Mouse (Mus musculus): ENCODE results near the gene Pax5. TPM values are rescaled to one million over a fixed set of nuclear protein-coding genes. Genes with fewer than 3 reads are reported as not detected.

The Pax5 gene
- polyA plus RNA-seq, 1 experiment from 2014 or later, result 2.1 TPM

DNA sequence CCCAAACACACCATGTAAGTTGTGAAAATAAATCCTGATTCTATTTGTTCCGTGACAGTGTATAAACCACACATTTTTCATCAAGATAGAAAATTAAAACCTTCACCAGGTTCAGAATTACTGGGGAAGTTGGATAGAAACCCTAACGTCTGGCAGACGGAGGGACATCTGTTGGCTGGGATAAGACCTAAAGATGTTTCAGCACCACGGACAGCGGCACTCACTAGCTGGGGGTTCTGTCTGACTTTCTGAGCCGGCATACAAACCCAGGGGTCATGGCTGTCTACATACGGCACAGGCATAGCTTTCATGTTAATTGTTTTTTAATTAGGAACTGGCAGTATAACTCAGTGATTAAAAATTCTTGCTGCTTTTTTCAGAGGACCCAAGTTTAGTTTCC lies 198.6 kb downstream of the Pax5 start:
- Histone ChIP-seq H3K36me3 (no peaks in the 10 kb centered on the region), H3K4me3 (no peak overlapping the region), H3K9me3 (no peaks in the 10 kb centered on the region), H3K4me1 (replicated peaks) (peaks cover 31% of the 10 kb centered on the region), H3K4me2 (no peak overlapping the region), H3K27ac (replicated peaks) (no peak overlapping the region), H3K27me3 (0 out of 2 replicates have a peak, but pooled peaks cover 3% of the 10 kb centered on the region), H3K9ac (no peak overlapping the region)
- ATAC-seq (ENCODE audit: low FRiP score, low read depth), result no peak
- WGBS, result 11% methylated on average over 7 of the region's 7 CpGs

DNA sequence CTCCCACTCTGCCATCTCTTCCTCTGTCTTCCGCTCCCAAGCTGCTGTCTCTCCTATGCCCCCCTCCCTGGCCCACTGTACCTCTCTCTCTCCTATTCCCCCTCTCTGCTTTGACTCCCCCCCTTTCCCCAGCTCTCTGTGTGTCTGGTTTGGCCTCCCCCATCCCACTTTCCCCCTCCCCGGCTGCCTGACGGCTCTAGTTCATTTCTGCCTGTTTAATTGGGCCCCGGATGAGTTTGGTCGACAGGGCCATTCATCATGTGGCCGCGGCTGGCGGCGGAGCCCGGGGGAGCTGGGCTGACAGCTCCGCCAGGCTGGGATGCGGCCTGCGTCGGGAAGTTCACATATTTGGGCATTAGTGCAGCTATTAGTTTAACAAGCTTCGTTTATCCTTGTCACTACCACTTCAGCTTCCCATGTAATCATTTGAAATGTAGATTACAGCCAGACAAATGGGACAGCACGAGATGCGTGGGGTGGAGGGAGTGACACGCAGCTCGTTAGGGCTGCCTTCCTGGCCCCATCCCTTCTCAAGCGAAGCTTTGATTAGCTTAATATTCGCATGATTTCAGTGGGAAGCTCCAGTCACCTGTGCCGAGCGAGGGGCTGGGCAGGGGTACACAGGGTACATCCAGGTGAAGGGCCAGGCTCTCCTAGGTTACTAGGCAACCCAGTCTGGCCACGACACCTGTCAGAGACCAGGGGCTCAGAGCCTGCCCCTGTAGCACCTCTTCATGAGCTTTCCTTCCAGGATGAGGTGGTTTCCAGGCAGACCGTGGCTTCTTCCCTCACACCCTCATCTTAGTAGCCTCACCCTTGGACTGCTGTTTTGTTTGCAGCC lies 201.7 kb downstream of the Pax5 start:
- ATAC-seq (ENCODE audit: low FRiP score, low read depth), result peak; percentile 83
- WGBS, result 17% methylated on average over 25 of the region's 25 CpGs
- Histone ChIP-seq H3K36me3 (no peaks in the 10 kb centered on the region), H3K4me3 (no peak overlapping the region), H3K4me2 (peak overlapping the region; percentile 39), H3K4me1 (replicated peaks) (peaks cover 31% of the 10 kb centered on the region), H3K9me3 (no peaks in the 10 kb centered on the region), H3K27ac (replicated peaks) (peak overlapping the region; percentile 51), H3K27me3 (0 out of 2 replicates have a peak, but pooled peaks cover 3% of the 10 kb centered on the region), H3K9ac (no peak overlapping the region)

DNA sequence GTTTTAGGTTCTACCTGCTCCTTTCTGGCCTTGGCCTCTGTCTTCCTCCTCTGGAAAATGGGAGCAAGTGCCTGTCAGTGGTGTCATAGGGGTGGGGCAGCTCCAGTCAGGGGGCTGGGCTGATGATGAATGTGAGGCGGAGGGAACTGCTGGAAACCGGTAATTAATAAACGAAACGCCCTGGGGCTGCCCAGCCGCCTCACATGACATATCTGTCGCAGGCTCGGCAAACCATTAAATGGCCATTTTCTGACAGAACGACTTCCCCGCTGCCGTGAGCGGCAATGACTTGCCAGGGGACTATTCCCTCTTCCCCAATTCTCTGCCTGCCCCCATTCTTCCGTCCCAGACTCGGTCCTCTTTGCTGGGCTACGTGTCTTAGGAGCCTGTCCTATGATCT lies 202.4 kb downstream of the Pax5 start:
- H3K4me3 ChIP-seq, result no peak overlapping the region
- ATAC-seq (ENCODE audit: low FRiP score, low read depth), result no peak
- no peaks in the 10 kb centered on the region for H3K9me3 ChIP-seq
- 0 out of 2 replicates have a peak, but pooled peaks cover 3% of the 10 kb centered on the region for H3K27me3 ChIP-seq
- H3K36me3 ChIP-seq, result no peaks in the 10 kb centered on the region
- H3K4me1 ChIP-seq (replicated peaks), result peaks cover 31% of the 10 kb centered on the region
- peak overlapping the region; percentile 51 for H3K27ac ChIP-seq (replicated peaks)
- no peak overlapping the region for H3K9ac ChIP-seq
- WGBS, result 29% methylated on average over 14 of the region's 14 CpGs
- peak overlapping the region; percentile 39 for H3K4me2 ChIP-seq

DNA sequence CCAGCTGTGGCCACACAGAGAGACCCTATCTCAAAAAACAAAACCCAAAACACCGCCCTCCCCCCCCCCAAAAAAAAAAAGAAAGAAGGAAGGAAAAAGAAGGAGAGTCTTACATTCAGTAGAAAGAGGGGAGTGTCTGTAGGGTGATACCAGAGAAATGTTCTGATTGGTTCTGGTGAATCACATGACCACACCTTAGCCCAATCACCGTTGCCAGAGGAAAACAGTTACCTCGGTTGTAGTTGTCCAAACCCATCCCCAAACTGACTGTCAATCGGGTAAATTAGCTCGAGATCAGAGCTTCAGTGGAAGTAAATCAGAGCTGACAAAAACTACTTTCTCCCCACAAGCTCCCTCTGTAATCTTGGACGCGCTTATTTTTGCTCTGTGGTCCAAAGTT lies 205.3 kb downstream of the Pax5 start:
- Histone ChIP-seq H3K4me3 (no peak overlapping the region), H3K9me3 (no peaks in the 10 kb centered on the region), H3K27ac (replicated peaks) (no peak overlapping the region), H3K4me1 (replicated peaks) (peaks cover 24% of the 10 kb centered on the region), H3K36me3 (no peaks in the 10 kb centered on the region), H3K4me2 (no peak overlapping the region), H3K27me3 (0 out of 2 replicates have a peak, but pooled peaks cover 3% of the 10 kb centered on the region), H3K9ac (no peak overlapping the region)
- ATAC-seq (ENCODE audit: low FRiP score, low read depth), result no peak
- 82% methylated on average over 7 of the region's 7 CpGs for WGBS

DNA sequence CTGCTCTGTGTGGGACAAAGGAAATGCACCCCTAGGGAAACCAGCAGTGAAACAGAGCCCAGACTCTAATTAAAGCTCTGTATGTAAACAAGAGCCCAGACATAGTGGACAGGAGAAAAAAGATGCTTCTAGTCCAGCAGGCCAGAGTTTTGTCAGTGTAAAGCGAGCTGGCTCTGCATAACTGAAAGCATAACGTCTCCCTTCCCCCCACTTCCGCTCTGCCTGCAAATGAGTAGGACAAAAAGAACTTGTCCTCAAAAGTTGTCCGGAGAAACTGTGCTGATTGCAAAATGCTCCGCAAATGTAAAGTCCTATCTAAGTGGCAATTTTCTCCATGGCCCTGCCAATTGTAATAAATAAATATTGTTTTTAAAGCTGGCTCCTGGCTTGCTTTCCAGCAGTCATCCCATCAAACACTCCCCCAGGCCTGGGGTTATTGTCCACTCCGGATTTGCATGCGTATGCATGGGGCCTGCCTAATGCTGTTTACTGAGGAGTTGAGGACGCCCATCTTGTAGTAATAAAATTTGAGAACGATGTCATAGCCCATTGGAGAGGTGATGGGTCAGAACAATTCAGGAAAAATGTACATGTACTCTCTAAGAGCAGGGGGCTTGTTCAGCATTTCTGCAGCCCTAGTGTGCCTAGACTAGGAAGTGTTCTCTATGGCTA lies 208.0 kb downstream of the Pax5 start:
- Histone ChIP-seq H3K27me3 (no peaks in the 10 kb centered on the region), H3K36me3 (no peaks in the 10 kb centered on the region), H3K9me3 (no peaks in the 10 kb centered on the region), H3K27ac (replicated peaks) (no peak overlapping the region), H3K4me1 (replicated peaks) (no peaks in the 10 kb centered on the region), H3K4me2 (no peak overlapping the region), H3K4me3 (no peak overlapping the region), H3K9ac (no peak overlapping the region)
- WGBS, result 36% methylated on average over 9 of the region's 9 CpGs
- no peak for ATAC-seq (ENCODE audit: low FRiP score, low read depth)

DNA sequence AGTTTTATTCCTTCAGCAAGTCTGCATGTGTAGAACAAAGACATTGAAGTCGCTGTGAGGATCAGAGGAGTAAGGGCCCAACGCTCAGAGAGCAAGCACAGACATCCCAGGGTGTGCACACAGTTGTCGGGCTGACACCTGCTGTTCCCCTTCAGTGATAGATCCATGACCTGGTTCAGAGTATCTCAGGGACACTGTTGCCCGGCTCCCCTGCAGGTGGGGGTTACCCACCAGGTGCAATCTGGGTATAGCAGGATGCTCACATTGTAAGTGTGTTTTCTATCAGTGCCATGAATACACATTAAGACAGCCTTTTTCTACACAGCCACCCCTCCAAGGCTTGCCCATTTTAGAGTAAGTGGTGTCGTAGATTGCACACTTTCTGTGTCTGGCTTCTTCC lies 212.1 kb downstream of the Pax5 start:
- no peak for ATAC-seq (ENCODE audit: low FRiP score, low read depth)
- H3K27ac ChIP-seq (replicated peaks), result no peak overlapping the region
- 79% methylated on average over 5 of the region's 5 CpGs for WGBS
- no peak overlapping the region for H3K4me3 ChIP-seq
- no peaks in the 10 kb centered on the region for H3K4me1 ChIP-seq (replicated peaks)
- H3K36me3 ChIP-seq, result no peaks in the 10 kb centered on the region
- no peak overlapping the region for H3K9ac ChIP-seq
- no peak overlapping the region for H3K4me2 ChIP-seq
- no peaks in the 10 kb centered on the region for H3K9me3 ChIP-seq
- H3K27me3 ChIP-seq, result no peaks in the 10 kb centered on the region

DNA sequence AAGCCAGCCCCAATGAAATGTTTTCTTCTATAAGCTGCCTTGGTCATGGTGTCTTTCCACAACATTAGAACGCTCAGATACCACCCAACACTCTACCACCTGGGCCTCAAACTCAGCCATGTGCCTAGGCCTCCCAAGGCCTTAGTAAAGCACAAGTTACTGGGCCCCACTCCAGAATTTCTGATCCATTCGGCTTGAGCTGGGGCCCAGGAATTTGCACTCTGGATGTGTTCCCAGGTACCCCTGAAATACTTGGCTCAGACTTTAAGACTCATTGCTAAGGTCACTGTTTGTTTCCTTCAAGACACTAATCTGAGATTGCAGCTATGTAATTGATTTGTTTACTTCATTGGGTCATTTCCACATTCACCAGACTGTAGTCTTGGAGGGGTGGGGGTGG lies 214.5 kb downstream of the Pax5 start:
- H3K9me3 ChIP-seq, result no peaks in the 10 kb centered on the region
- H3K36me3 ChIP-seq, result no peaks in the 10 kb centered on the region
- WGBS, result 79% methylated on average over 2 of the region's 2 CpGs
- no peak for ATAC-seq (ENCODE audit: low FRiP score, low read depth)
- no peak overlapping the region for H3K9ac ChIP-seq
- no peak overlapping the region for H3K4me2 ChIP-seq
- H3K27me3 ChIP-seq, result no peaks in the 10 kb centered on the region
- no peak overlapping the region for H3K27ac ChIP-seq (replicated peaks)
- no peak overlapping the region for H3K4me3 ChIP-seq
- peaks cover 6% of the 10 kb centered on the region for H3K4me1 ChIP-seq (replicated peaks)

DNA sequence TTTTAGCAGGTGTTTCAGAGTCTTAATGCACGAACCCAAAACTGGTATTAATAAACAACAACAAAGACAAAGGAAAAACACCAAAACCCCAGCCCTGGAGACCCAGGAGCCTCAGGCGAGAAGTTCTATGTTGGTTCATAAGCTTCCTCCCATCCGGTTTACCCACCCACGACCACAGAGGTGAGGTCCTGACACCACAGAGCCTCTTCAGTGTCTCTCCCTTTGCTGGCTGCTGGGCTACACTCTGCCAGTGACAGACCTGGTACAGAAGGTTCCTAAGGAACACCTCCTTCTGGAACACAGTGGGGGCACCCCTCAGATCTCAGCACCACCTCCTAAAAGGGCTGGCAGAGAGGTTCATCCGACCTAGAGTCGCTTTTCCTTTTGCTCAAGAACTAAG lies 216.5 kb downstream of the Pax5 start:
- no peak for ATAC-seq (ENCODE audit: low FRiP score, low read depth)
- Histone ChIP-seq H3K4me1 (replicated peaks) (peaks cover 17% of the 10 kb centered on the region), H3K4me2 (no peak overlapping the region), H3K27me3 (no peaks in the 10 kb centered on the region), H3K9me3 (no peaks in the 10 kb centered on the region), H3K9ac (no peak overlapping the region), H3K36me3 (no peaks in the 10 kb centered on the region), H3K4me3 (no peak overlapping the region), H3K27ac (replicated peaks) (no peak overlapping the region)
- 80% methylated on average over 6 of the region's 6 CpGs for WGBS

DNA sequence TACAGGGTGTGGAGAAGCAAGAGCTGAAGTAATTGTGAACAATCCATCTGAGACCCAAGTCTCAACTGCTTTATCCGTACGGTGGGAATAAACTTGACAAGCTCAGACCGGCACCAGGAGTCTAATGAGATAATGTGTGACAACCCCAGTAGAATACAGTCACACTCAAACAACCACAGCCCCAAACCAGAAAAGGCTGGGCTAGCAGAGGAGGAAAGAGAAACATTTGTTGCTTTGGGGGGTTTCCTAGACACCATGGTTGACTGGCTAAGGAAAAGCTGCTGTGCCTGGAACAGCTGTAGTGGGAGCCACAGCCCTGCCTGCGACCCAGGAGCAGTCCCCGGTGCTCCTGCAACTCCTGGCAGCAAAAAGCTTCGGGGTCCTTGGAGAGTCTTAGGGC lies 219.4 kb downstream of the Pax5 start:
- Histone ChIP-seq H3K27ac (replicated peaks) (no peak overlapping the region), H3K36me3 (no peaks in the 10 kb centered on the region), H3K4me3 (no peak overlapping the region), H3K4me1 (replicated peaks) (peaks cover 24% of the 10 kb centered on the region), H3K9me3 (no peaks in the 10 kb centered on the region), H3K9ac (no peak overlapping the region), H3K27me3 (no peaks in the 10 kb centered on the region), H3K4me2 (no peak overlapping the region)
- peak; percentile 52; the same call in 1 of the 2 replicates for ATAC-seq (ENCODE audit: low FRiP score, low read depth)
- 57% methylated on average over 6 of the region's 6 CpGs for whole genome bisulfite sequencing

DNA sequence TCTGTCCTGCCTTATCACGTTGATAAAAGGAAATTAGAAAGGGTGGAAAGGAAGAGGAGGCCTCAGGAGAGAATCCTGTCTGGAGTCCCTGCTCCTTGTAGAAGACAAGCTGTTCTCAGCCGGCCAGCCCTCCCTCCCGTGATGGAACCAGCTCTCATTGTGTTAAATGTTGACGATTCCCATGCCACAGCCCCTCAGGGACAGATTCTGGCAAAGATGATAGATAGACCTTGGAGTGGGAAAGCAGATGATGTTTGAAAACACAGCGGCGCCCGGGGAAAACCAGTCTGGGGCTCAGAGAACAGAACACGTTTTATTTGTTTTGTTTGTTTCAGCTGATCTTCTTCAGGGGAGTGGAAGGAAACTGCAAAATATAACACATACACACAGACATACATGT lies 221.6 kb downstream of the Pax5 start:
- H3K4me3 ChIP-seq, result no peak overlapping the region

DNA sequence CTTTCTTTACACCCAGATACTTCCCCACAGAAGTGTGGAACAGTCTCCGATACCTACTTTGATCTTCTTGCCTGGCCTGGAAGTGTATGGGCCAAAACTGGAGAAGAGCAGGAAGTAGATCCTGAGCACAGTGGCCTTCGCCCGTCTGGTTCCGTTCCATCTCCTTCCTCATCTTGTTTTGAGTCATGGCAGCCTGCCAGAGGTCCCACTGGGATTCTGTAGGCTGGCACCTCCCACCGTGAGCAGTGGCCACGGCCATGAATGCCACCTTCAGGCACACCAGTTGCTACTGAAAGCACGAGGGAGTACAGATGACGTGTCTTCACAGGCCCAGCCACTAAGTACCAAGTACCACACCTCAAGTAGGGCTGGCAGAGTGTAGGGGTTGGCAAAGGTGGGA lies 222.1 kb downstream of the Pax5 start:
- Histone ChIP-seq H3K9me3 (no peaks in the 10 kb centered on the region), H3K9ac (no peak overlapping the region), H3K27me3 (no peaks in the 10 kb centered on the region), H3K4me3 (no peak overlapping the region), H3K27ac (replicated peaks) (0 out of 2 replicates have a peak overlapping the region, but pooled peaks have one; percentile 5), H3K4me1 (replicated peaks) (peaks cover 24% of the 10 kb centered on the region), H3K36me3 (no peaks in the 10 kb centered on the region), H3K4me2 (no peak overlapping the region)
- ATAC-seq (ENCODE audit: low FRiP score, low read depth), result no peak
- 41% methylated on average over 8 of the region's 8 CpGs for WGBS

More for the DNA sequence above, 221.6 kb downstream of the Pax5 start:
- no peaks in the 10 kb centered on the region for H3K9me3 ChIP-seq
- ATAC-seq (ENCODE audit: low FRiP score, low read depth), result no peak
- H3K36me3 ChIP-seq, result no peaks in the 10 kb centered on the region
- no peak overlapping the region for H3K4me2 ChIP-seq
- no peaks in the 10 kb centered on the region for H3K27me3 ChIP-seq
- no peak overlapping the region for H3K9ac ChIP-seq
- 0 out of 2 replicates have a peak overlapping the region, but pooled peaks have one; percentile 5 for H3K27ac ChIP-seq (replicated peaks)
- 24% methylated on average over 8 of the region's 8 CpGs for WGBS
- H3K4me1 ChIP-seq (replicated peaks), result peaks cover 24% of the 10 kb centered on the region

DNA sequence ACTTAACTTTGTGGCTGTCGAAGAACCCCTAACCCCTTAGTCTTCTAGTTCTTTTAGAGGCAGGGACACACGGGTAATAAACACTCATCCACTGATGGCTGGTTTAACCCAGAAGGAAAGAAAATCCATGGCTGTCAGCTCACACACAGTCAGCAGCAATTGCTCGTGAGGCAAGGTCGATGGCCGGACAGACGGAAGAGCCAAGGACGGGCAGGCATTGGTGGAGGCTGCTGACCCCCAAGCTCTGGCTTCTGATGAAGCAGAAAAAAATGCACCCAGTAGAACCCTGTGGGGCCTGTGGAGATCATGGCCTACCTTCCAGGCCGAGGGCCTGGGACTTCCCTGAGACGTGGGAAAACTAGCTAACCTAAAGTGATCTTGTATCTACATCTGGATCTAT lies 227.4 kb downstream of the Pax5 start:
- Histone ChIP-seq H3K4me2 (no peak overlapping the region), H3K4me3 (no peak overlapping the region), H3K9ac (no peak overlapping the region), H3K27ac (replicated peaks) (no peak overlapping the region), H3K9me3 (no peaks in the 10 kb centered on the region), H3K27me3 (no peaks in the 10 kb centered on the region), H3K36me3 (no peaks in the 10 kb centered on the region), H3K4me1 (replicated peaks) (no peaks in the 10 kb centered on the region)
- 92% methylated on average over 9 of the region's 9 CpGs for WGBS
- no peak for ATAC-seq (ENCODE audit: low FRiP score, low read depth)
